Mouse (Mus musculus) right cerebral cortex, postnatal 36 days (tissue): ENCODE results near the gene Manba.
"Not testable (repeated sequence)": the region's sequence is repeated elsewhere in the genome, so short reads cannot be mapped to it uniquely, and the experiment has no call there.

Source experiments
- DNase-seq, 2 experiments: peaks; one replicate each; pipeline ENCODE4 v3.0.0; 2022; ENCODE audit warnings: low spot score in 2 of 2, mixed read lengths in 1 of 2

Gene Manba

GRCm38 (mm10) chr3:135486351-135486750 lies 940 bp downstream of the Manba start:
- DNase-seq: no peak

- DNase-seq: no peak
These were observed 2.4 kb downstream of the Manba start for GRCm38 (mm10) chr3:135487803-135488202.

GRCm38 (mm10) chr3:135489865-135490520 lies 4.6 kb downstream of the Manba start:
- no peak for DNase-seq

- no peak for DNase-seq
These were observed 5.7 kb downstream of the Manba start for GRCm38 (mm10) chr3:135491102-135491501.

GRCm38 (mm10) chr3:135493320-135493719 lies 7.9 kb downstream of the Manba start:
- DNase-seq: not testable (repeated sequence)

GRCm38 (mm10) chr3:135497956-135498355 lies 12.5 kb downstream of the Manba start:
- not testable (repeated sequence) for DNase-seq

- DNase-seq: no peak
These were observed 13.5 kb downstream of the Manba start for GRCm38 (mm10) chr3:135498891-135499290.

- no peak for DNase-seq
These were observed 17.7 kb downstream of the Manba start for GRCm38 (mm10) chr3:135503160-135503559.

GRCm38 (mm10) chr3:135505369-135505909 lies 20.0 kb downstream of the Manba start:
- no peak for DNase-seq

- no peak for DNase-seq
These were observed 20.6 kb downstream of the Manba start for GRCm38 (mm10) chr3:135505916-135506482.

GRCm38 (mm10) chr3:135507506-135507905 lies 22.1 kb downstream of the Manba start:
- no peak for DNase-seq

GRCm38 (mm10) chr3:135508191-135508590 lies 22.8 kb downstream of the Manba start:
- no peak for DNase-seq

GRCm38 (mm10) chr3:135510372-135510771 lies 25.0 kb downstream of the Manba start:
- DNase-seq: no peak

GRCm38 (mm10) chr3:135511683-135512082 lies 26.3 kb downstream of the Manba start:
- no peak for DNase-seq

- no peak for DNase-seq
These were observed 27.9 kb downstream of the Manba start for GRCm38 (mm10) chr3:135513270-135513669.

GRCm38 (mm10) chr3:135513800-135514425 lies 28.5 kb downstream of the Manba start:
- DNase-seq: no peak

- DNase-seq: no peak
These were observed 29.8 kb downstream of the Manba start for GRCm38 (mm10) chr3:135515246-135515645.

GRCm38 (mm10) chr3:135516891-135517290 lies 31.5 kb downstream of the Manba start:
- no peak for DNase-seq

GRCm38 (mm10) chr3:135518882-135519281 lies 33.5 kb downstream of the Manba start:
- DNase-seq: no peak

GRCm38 (mm10) chr3:135519584-135519983 lies 34.2 kb downstream of the Manba start:
- no peak for DNase-seq

- no peak for DNase-seq
These were observed 36.6 kb downstream of the Manba start for GRCm38 (mm10) chr3:135521963-135522362.

GRCm38 (mm10) chr3:135522618-135523355 lies 37.4 kb downstream of the Manba start:
- DNase-seq: no peak
